Mouse (Mus musculus): ENCODE measurements around the gene F5.

DNA sequence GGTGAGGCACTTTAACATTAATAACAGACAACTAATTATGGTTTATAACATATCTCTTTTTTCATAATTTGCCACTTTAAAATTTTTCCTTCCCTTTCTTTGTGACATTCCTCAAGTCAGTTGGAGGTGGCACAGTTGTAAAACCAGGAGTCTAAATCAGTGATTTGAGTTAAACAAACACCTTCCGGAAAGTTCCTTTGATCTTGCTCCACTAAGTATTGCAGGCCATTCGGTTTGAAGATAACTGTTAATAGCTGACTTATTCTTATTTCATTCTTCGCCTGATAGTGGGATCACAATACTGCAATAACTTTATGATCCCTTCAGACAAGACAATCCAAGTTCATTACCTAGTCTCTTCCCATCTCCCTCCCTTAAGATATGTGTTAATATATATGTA is 63.5 kb downstream of the F5 start:
- TF ChIP-seq CTCF (IDR thresholded peaks at IDR 0.05; ENCODE audit: control insufficient read depth, insufficient read depth, insufficient replicate concordance, low read depth, low read length) (no peak), POLR2A (IDR thresholded peaks at IDR 0.05; ENCODE audit: control insufficient read depth, low read depth, low read length) (no peak)

Data from testis, adult 2 months (tissue).